ENCODE assay signal across 8 mouse cellular contexts in genomic region chr1:118457256-118457882, GRCm38 (mm10).
DNase-seq lines count a peak whose midpoint lies in the region; ATAC-seq and TF ChIP-seq lines count a peak whose summit lies in the region.

No protein-coding gene starts in this region.

- ATAC-seq in embryonic facial prominence, embryonic 12.5 days (ENCODE audit: insufficient number of reproducible peaks, insufficient read depth, low FRiP score, low TSS enrichment): no peak
- ATAC-seq in heart, postnatal 0 days (ENCODE audit: insufficient read depth, low read depth): peak; percentile 28
- ATAC-seq in liver, embryonic 11.5 days (replicated peaks; ENCODE audit: low FRiP score): no peak
- no peak for ATAC-seq in stomach, embryonic 14.5 days (ENCODE audit: insufficient number of reproducible peaks, insufficient read depth, low FRiP score, low read depth)
- ATAC-seq in monocyte, adult 5-6 weeks (replicated peaks; ENCODE audit: insufficient number of reproducible peaks, low FRiP score, low TSS enrichment, poor library complexity, severe bottlenecking): no peak

- TF ChIP-seq EP300 in heart, postnatal 0 days (IDR thresholded peaks at IDR 0.05; ENCODE audit: low read depth): no peak

- WGBS in embryonic facial prominence, embryonic 12.5 days: 54% methylated on average over 11 of the region's 11 CpGs
- 10% methylated on average over 11 of the region's 11 CpGs for WGBS in heart, postnatal 0 days
- WGBS in liver, embryonic 11.5 days: 37% methylated on average over 11 of the region's 11 CpGs
- WGBS in stomach, embryonic 14.5 days: 55% methylated on average over 11 of the region's 11 CpGs

- TF ChIP-seq CTCF in heart, postnatal 0 days (IDR thresholded peaks at IDR 0.05; ENCODE audit: low read depth): no peak

- peak overlapping the region; percentile 32 for H3K4me2 ChIP-seq in embryonic facial prominence, embryonic 12.5 days (replicated peaks)
- H3K4me2 ChIP-seq in heart, postnatal 0 days (ENCODE audit: low read depth, low read length): peak overlapping the region; percentile 79
- peak overlapping the region; percentile 81 for H3K4me2 ChIP-seq in liver, embryonic 11.5 days
- H3K4me2 ChIP-seq in stomach, embryonic 14.5 days (replicated peaks; ENCODE audit: low read depth, low read length): peak overlapping the region; percentile 20; the same call in 1 of the 2 replicates

- DNase-seq in left cerebral cortex, adult 18-20 months (ENCODE audit: low spot score in 2 of 2): peak; percentile 27 to 47
- no peak for DNase-seq in left cerebral cortex, adult 8-10 months (ENCODE audit: low spot score in 2 of 2)
- peak; percentile 49 for DNase-seq in heart, postnatal 0 days (ENCODE audit: low spot score)
- no peak for DNase-seq in liver, embryonic 11.5 days (ENCODE audit: low spot score)
- DNase-seq in lung, postnatal 4 days: no peak

- peak overlapping the region; percentile 27; the same call in 1 of the 2 replicates for H3K9ac ChIP-seq in embryonic facial prominence, embryonic 12.5 days
- H3K9ac ChIP-seq in heart, postnatal 0 days (replicated peaks; ENCODE audit: low read depth, low read length): peak overlapping the region; percentile 41
- peak overlapping the region; percentile 17 for H3K9ac ChIP-seq in liver, embryonic 11.5 days (ENCODE audit: low read depth, low read length)
- H3K9ac ChIP-seq in stomach, embryonic 14.5 days (replicated peaks; ENCODE audit: low read depth, low read length): no peak overlapping the region

- H3K27ac ChIP-seq in embryonic facial prominence, embryonic 12.5 days: peak overlapping the region; percentile 63
- peak overlapping the region; percentile 99 for H3K27ac ChIP-seq in heart, postnatal 0 days (ENCODE audit: low read depth)
- peak overlapping the region; percentile 99 for H3K27ac ChIP-seq in liver, embryonic 11.5 days (ENCODE audit: low read depth, low read length)
- H3K27ac ChIP-seq in stomach, embryonic 14.5 days (ENCODE audit: low read length): 0 out of 2 replicates have a peak overlapping the region, but pooled peaks have one; percentile 21

- peaks cover 18% of the 10 kb centered on the region; the same call in 1 of the 2 replicates for H3K36me3 ChIP-seq in embryonic facial prominence, embryonic 12.5 days
- H3K36me3 ChIP-seq in heart, postnatal 0 days (replicated peaks; ENCODE audit: control insufficient read depth, insufficient read depth, low read length): peaks cover 13% of the 10 kb centered on the region
- 0 out of 2 replicates have a peak, but pooled peaks cover 4% of the 10 kb centered on the region for H3K36me3 ChIP-seq in liver, embryonic 11.5 days (ENCODE audit: control insufficient read depth, insufficient read depth, low read length)
- no peaks in the 10 kb centered on the region; the same call in 1 of the 2 replicates for H3K36me3 ChIP-seq in stomach, embryonic 14.5 days (ENCODE audit: control insufficient read depth, insufficient read depth, low read length)

- no peaks in the 10 kb centered on the region for H3K9me3 ChIP-seq in embryonic facial prominence, embryonic 12.5 days
- no peaks in the 10 kb centered on the region for H3K9me3 ChIP-seq in heart, postnatal 0 days (replicated peaks; ENCODE audit: control insufficient read depth, low read length)
- H3K9me3 ChIP-seq in liver, embryonic 11.5 days (ENCODE audit: control insufficient read depth, low read length): no peaks in the 10 kb centered on the region
- H3K9me3 ChIP-seq in stomach, embryonic 14.5 days (ENCODE audit: control insufficient read depth, low read depth, low read length): no peaks in the 10 kb centered on the region

- H3K4me3 ChIP-seq in embryonic facial prominence, embryonic 12.5 days: no peak overlapping the region
- H3K4me3 ChIP-seq in heart, postnatal 0 days (ENCODE audit: low read depth, low read length): peak overlapping the region; percentile 19
- H3K4me3 ChIP-seq in liver, embryonic 11.5 days (ENCODE audit: low read depth, low read length): no peak overlapping the region
- no peak overlapping the region for H3K4me3 ChIP-seq in stomach, embryonic 14.5 days (ENCODE audit: low read depth, low read length)

- H3K27me3 ChIP-seq in embryonic facial prominence, embryonic 12.5 days: no peaks in the 10 kb centered on the region
- H3K27me3 ChIP-seq in heart, postnatal 0 days (ENCODE audit: control insufficient read depth, insufficient read depth, low read length): no peaks in the 10 kb centered on the region
- H3K27me3 ChIP-seq in liver, embryonic 11.5 days (replicated peaks; ENCODE audit: control insufficient read depth, insufficient read depth, low read length): no peaks in the 10 kb centered on the region
- no peaks in the 10 kb centered on the region for H3K27me3 ChIP-seq in stomach, embryonic 14.5 days (ENCODE audit: control insufficient read depth, insufficient read depth, low read length)

- peaks cover 29% of the 10 kb centered on the region for H3K4me1 ChIP-seq in embryonic facial prominence, embryonic 12.5 days
- peaks cover 25% of the 10 kb centered on the region for H3K4me1 ChIP-seq in heart, postnatal 0 days (ENCODE audit: control insufficient read depth, insufficient read depth)
- peaks cover 28% of the 10 kb centered on the region for H3K4me1 ChIP-seq in liver, embryonic 11.5 days (replicated peaks; ENCODE audit: control insufficient read depth, insufficient read depth, low read length)
- peaks cover 22% of the 10 kb centered on the region for H3K4me1 ChIP-seq in stomach, embryonic 14.5 days (ENCODE audit: control insufficient read depth, insufficient read depth, low read length)

Comparison
In these comparisons a context has a peak if more than half of its experiments do, and no peak if none do; other contexts are left out.
1. DNase-seq: peak in left cerebral cortex, adult 18-20 months (2 of 2) and heart, postnatal 0 days (single experiment); none in left cerebral cortex, adult 8-10 months (0 of 2), liver, embryonic 11.5 days (single experiment) and lung, postnatal 4 days (0 of 2).
2. H3K27ac ChIP-seq: peak in every context shown above with its lines; median percentile 99 in heart, postnatal 0 days; 99 in liver, embryonic 11.5 days; 63 in embryonic facial prominence, embryonic 12.5 days; 21 in stomach, embryonic 14.5 days.
3. H3K4me2 ChIP-seq: peak in every context shown above with its lines; median percentile 81 in liver, embryonic 11.5 days; 79 in heart, postnatal 0 days; 32 in embryonic facial prominence, embryonic 12.5 days; 20 in stomach, embryonic 14.5 days.